Mouse (Mus musculus): Measurements from ENCODE around the gene Mrps18a. TPM values are rescaled to one million over a fixed set of nuclear protein-coding genes. Genes with fewer than 3 reads are reported as not detected.

Mrps18a gene
- 156 and 158 TPM in 2 replicates for polyA plus RNA-seq (2015; fragmentation: Nextera tagmentation; extraction: Ambion mirVana)

GRCm38 (mm10) chr17:46110402-46111289 is at the start of gene Mrps18a:
TSS of gene Mrps18a (plus strand) at chr17:46110986.
- H3K4me2 ChIP-seq (ENCODE audit: low read length) = peak within 1 kb of the TSS; percentile 86
- ATAC-seq = peak; percentile 98
- 0 out of 2 replicates have a peak, but pooled peaks cover under 1% of the 10 kb centered on the region for H3K36me3 ChIP-seq (ENCODE audit: control insufficient read depth, insufficient read depth, low read length)
- no peaks in the 10 kb centered on the region for H3K9me3 ChIP-seq (replicated peaks; ENCODE audit: control insufficient read depth, low read length, poor library complexity, severe bottlenecking)
- peak within 1 kb of the TSS; percentile 81 for H3K9ac ChIP-seq (ENCODE audit: low read depth, low read length)
- 5% methylated on average over 38 of the region's 38 CpGs for WGBS
- H3K27me3 ChIP-seq (ENCODE audit: control insufficient read depth, insufficient read depth, low read depth, low read length) = peaks cover 6% of the 10 kb centered on the region; the same call in 1 of the 2 replicates
- peak within 1 kb of the TSS; percentile 73 for H3K4me3 ChIP-seq (ENCODE audit: low read depth, low read length)
- peak within 1 kb of the TSS; percentile 71 for H3K27ac ChIP-seq (ENCODE audit: low read length)
- peaks cover 13% of the 10 kb centered on the region for H3K4me1 ChIP-seq (ENCODE audit: control insufficient read depth, insufficient read depth, low read length)

- peak overlapping the region; percentile 46; the same call in 1 of the 2 replicates for H3K9ac ChIP-seq (ENCODE audit: low read depth, low read length)
- no peaks in the 10 kb centered on the region for H3K27me3 ChIP-seq (ENCODE audit: control insufficient read depth, insufficient read depth, low read depth, low read length)
- no peak overlapping the region for H3K4me3 ChIP-seq (ENCODE audit: low read depth, low read length)
- H3K36me3 ChIP-seq (ENCODE audit: control insufficient read depth, insufficient read depth, low read length) = no peaks in the 10 kb centered on the region
- 27% methylated on average over 10 of the region's 10 CpGs for WGBS
- no peaks in the 10 kb centered on the region for H3K9me3 ChIP-seq (replicated peaks; ENCODE audit: control insufficient read depth, low read length, poor library complexity, severe bottlenecking)
- H3K4me1 ChIP-seq (ENCODE audit: control insufficient read depth, insufficient read depth, low read length) = peaks cover 7% of the 10 kb centered on the region; the same call in 1 of the 2 replicates
- no peak overlapping the region for H3K4me2 ChIP-seq (ENCODE audit: low read length)
- no peak overlapping the region for H3K27ac ChIP-seq (ENCODE audit: low read length)
- ATAC-seq = 0 out of 2 replicates have a peak, but pooled peaks have one; percentile 42
These were observed 47.4 kb upstream of the Mrps18a start for GRCm38 (mm10) chr17:46063283-46063973.

GRCm38 (mm10) chr17:46063974-46064312 is 46.8 kb upstream of the Mrps18a start:
- no peak overlapping the region for H3K4me2 ChIP-seq (ENCODE audit: low read length)

GRCm38 (mm10) chr17:46070046-46070445 is 40.7 kb upstream of the Mrps18a start:
- H3K36me3 ChIP-seq (ENCODE audit: control insufficient read depth, insufficient read depth, low read length) = no peaks in the 10 kb centered on the region
- H3K9ac ChIP-seq (ENCODE audit: low read depth, low read length) = no peak overlapping the region
- no peak overlapping the region for H3K4me2 ChIP-seq (ENCODE audit: low read length)
- H3K4me1 ChIP-seq (ENCODE audit: control insufficient read depth, insufficient read depth, low read length) = no peaks in the 10 kb centered on the region
- no peak for ATAC-seq
- no peak overlapping the region for H3K27ac ChIP-seq (ENCODE audit: low read length)
- H3K4me3 ChIP-seq (ENCODE audit: low read depth, low read length) = no peak overlapping the region
- H3K9me3 ChIP-seq (replicated peaks; ENCODE audit: control insufficient read depth, low read length, poor library complexity, severe bottlenecking) = no peaks in the 10 kb centered on the region
- H3K27me3 ChIP-seq (ENCODE audit: control insufficient read depth, insufficient read depth, low read depth, low read length) = no peaks in the 10 kb centered on the region
- WGBS = 60% methylated on average over 9 of the region's 9 CpGs

More at GRCm38 (mm10) chr17:46063974-46064312, 46.8 kb upstream of the Mrps18a start:
- H3K9ac ChIP-seq (ENCODE audit: low read depth, low read length) = peak overlapping the region; percentile 46; the same call in 1 of the 2 replicates
- H3K27ac ChIP-seq (ENCODE audit: low read length) = no peak overlapping the region
- ATAC-seq = no peak
- H3K36me3 ChIP-seq (ENCODE audit: control insufficient read depth, insufficient read depth, low read length) = no peaks in the 10 kb centered on the region
- no peaks in the 10 kb centered on the region for H3K27me3 ChIP-seq (ENCODE audit: control insufficient read depth, insufficient read depth, low read depth, low read length)
- H3K9me3 ChIP-seq (replicated peaks; ENCODE audit: control insufficient read depth, low read length, poor library complexity, severe bottlenecking) = no peaks in the 10 kb centered on the region
- no peak overlapping the region for H3K4me3 ChIP-seq (ENCODE audit: low read depth, low read length)
- peaks cover 7% of the 10 kb centered on the region; the same call in 1 of the 2 replicates for H3K4me1 ChIP-seq (ENCODE audit: control insufficient read depth, insufficient read depth, low read length)
- 34% methylated on average over 6 of the region's 6 CpGs for WGBS

GRCm38 (mm10) chr17:46071531-46071930 is 39.3 kb upstream of the Mrps18a start:
- no peak overlapping the region for H3K9ac ChIP-seq (ENCODE audit: low read depth, low read length)
- 88% methylated on average over 3 of the region's 3 CpGs for WGBS
- no peak overlapping the region for H3K4me2 ChIP-seq (ENCODE audit: low read length)
- H3K9me3 ChIP-seq (replicated peaks; ENCODE audit: control insufficient read depth, low read length, poor library complexity, severe bottlenecking) = no peaks in the 10 kb centered on the region
- H3K4me3 ChIP-seq (ENCODE audit: low read depth, low read length) = no peak overlapping the region
- no peaks in the 10 kb centered on the region for H3K4me1 ChIP-seq (ENCODE audit: control insufficient read depth, insufficient read depth, low read length)
- ATAC-seq = no peak
- no peaks in the 10 kb centered on the region for H3K27me3 ChIP-seq (ENCODE audit: control insufficient read depth, insufficient read depth, low read depth, low read length)
- H3K36me3 ChIP-seq (ENCODE audit: control insufficient read depth, insufficient read depth, low read length) = no peaks in the 10 kb centered on the region
- no peak overlapping the region for H3K27ac ChIP-seq (ENCODE audit: low read length)

- Histone ChIP-seq H3K27ac (ENCODE audit: low read length) (no peak overlapping the region), H3K4me1 (ENCODE audit: control insufficient read depth, insufficient read depth, low read length) (no peaks in the 10 kb centered on the region), H3K9me3 (replicated peaks; ENCODE audit: control insufficient read depth, low read length, poor library complexity, severe bottlenecking) (no peaks in the 10 kb centered on the region), H3K36me3 (ENCODE audit: control insufficient read depth, insufficient read depth, low read length) (no peaks in the 10 kb centered on the region), H3K27me3 (ENCODE audit: control insufficient read depth, insufficient read depth, low read depth, low read length) (no peaks in the 10 kb centered on the region), H3K9ac (ENCODE audit: low read depth, low read length) (no peak overlapping the region), H3K4me3 (ENCODE audit: low read depth, low read length) (no peak overlapping the region), H3K4me2 (ENCODE audit: low read length) (no peak overlapping the region)
- 71% methylated on average over 23 of the region's 23 CpGs for WGBS
- ATAC-seq = no peak
These were observed 37.0 kb upstream of the Mrps18a start for GRCm38 (mm10) chr17:46073730-46074301.

GRCm38 (mm10) chr17:46074398-46075115 is 36.2 kb upstream of the Mrps18a start:
- no peak overlapping the region for H3K4me2 ChIP-seq (ENCODE audit: low read length)
- no peaks in the 10 kb centered on the region for H3K36me3 ChIP-seq (ENCODE audit: control insufficient read depth, insufficient read depth, low read length)
- H3K9ac ChIP-seq (ENCODE audit: low read depth, low read length) = no peak overlapping the region
- no peak overlapping the region for H3K27ac ChIP-seq (ENCODE audit: low read length)
- H3K27me3 ChIP-seq (ENCODE audit: control insufficient read depth, insufficient read depth, low read depth, low read length) = no peaks in the 10 kb centered on the region
- H3K4me3 ChIP-seq (ENCODE audit: low read depth, low read length) = no peak overlapping the region
- 81% methylated on average over 7 of the region's 7 CpGs for WGBS
- no peaks in the 10 kb centered on the region for H3K9me3 ChIP-seq (replicated peaks; ENCODE audit: control insufficient read depth, low read length, poor library complexity, severe bottlenecking)
- H3K4me1 ChIP-seq (ENCODE audit: control insufficient read depth, insufficient read depth, low read length) = no peaks in the 10 kb centered on the region
- ATAC-seq = no peak

GRCm38 (mm10) chr17:46075116-46075485 is 35.7 kb upstream of the Mrps18a start:
- Histone ChIP-seq H3K4me2 (ENCODE audit: low read length) (no peak overlapping the region), H3K36me3 (ENCODE audit: control insufficient read depth, insufficient read depth, low read length) (no peaks in the 10 kb centered on the region), H3K27me3 (ENCODE audit: control insufficient read depth, insufficient read depth, low read depth, low read length) (no peaks in the 10 kb centered on the region), H3K4me3 (ENCODE audit: low read depth, low read length) (no peak overlapping the region), H3K27ac (ENCODE audit: low read length) (no peak overlapping the region), H3K9me3 (replicated peaks; ENCODE audit: control insufficient read depth, low read length, poor library complexity, severe bottlenecking) (no peaks in the 10 kb centered on the region), H3K9ac (ENCODE audit: low read depth, low read length) (no peak overlapping the region), H3K4me1 (ENCODE audit: control insufficient read depth, insufficient read depth, low read length) (no peaks in the 10 kb centered on the region)
- ATAC-seq = no peak
- WGBS = 49% methylated on average over 3 of the region's 3 CpGs

Data from midbrain, embryonic 16.5 days (tissue).